Mouse (Mus musculus) liver, postnatal 0 days (tissue): ENCODE results near the gene Als2. TPM values are rescaled to one million over a fixed set of nuclear protein-coding genes. Genes with fewer than 3 reads are reported as not detected.

ENCODE experiments used
- ATAC-seq: fragments of 200-750 bp; cut with Nextera tagmentation; 2 replicates; pipeline ENCODE4 v1.8.0; 2017; ENCODE audit warnings: mild to moderate bottlenecking, moderate library complexity
- DNase-seq: peaks from one replicate; pipeline ENCODE4 v3.0.0-alpha.2; 2016
- H3K27ac ChIP-seq: fragments of 300-500 bp; sonication (generic); 2 replicates; pipeline ENCODE4 v1.5.1; 2014; ENCODE audit warnings: antibody characterized with exemption, moderate library complexity, mild to moderate bottlenecking, low read depth
- H3K27me3 ChIP-seq: fragments of 300-500 bp; sonication (generic); 2 replicates; pipeline ENCODE4 v1.6.1; 2014; ENCODE audit warnings: low read length, control low read depth, mixed read lengths; ENCODE audit not compliant: insufficient read depth
- H3K36me3 ChIP-seq: fragments of 300-500 bp; sonication (generic); replicated peaks from 2 replicates; pipeline ENCODE4 v1.6.1; 2014; ENCODE audit warnings: mild to moderate bottlenecking, control low read depth, low read length, moderate library complexity, mixed read lengths; ENCODE audit not compliant: insufficient read depth
- H3K4me1 ChIP-seq: fragments of 300-500 bp; sonication (generic); 2 replicates; pipeline ENCODE4 v1.6.1; 2014; ENCODE audit warnings: antibody characterized with exemption, mild to moderate bottlenecking, control low read depth; ENCODE audit not compliant: insufficient read depth
- H3K4me2 ChIP-seq: fragments of 300-500 bp; sonication (generic); 2 replicates; pipeline ENCODE4 v1.6.1; 2014; ENCODE audit warnings: low read depth, mild to moderate bottlenecking, low read length, moderate library complexity, mixed read lengths
- H3K4me3 ChIP-seq: fragments of 300-500 bp; sonication (generic); 2 replicates; pipeline ENCODE4 v1.5.1; 2014; ENCODE audit warnings: low read depth, low read length
- H3K9ac ChIP-seq: fragments of 300-500 bp; sonication (generic); replicated peaks from 2 replicates; pipeline ENCODE4 v1.6.1; 2014; ENCODE audit warnings: mild to moderate bottlenecking, moderate library complexity
- H3K9me3 ChIP-seq: fragments of 300-500 bp; sonication (generic); 2 replicates; pipeline ENCODE4 v1.6.1; 2016; ENCODE audit warnings: mild to moderate bottlenecking, control low read depth, low read length, mixed read lengths
- CTCF ChIP-seq: sonication (generic); IDR thresholded peaks from 2 replicates; pipeline ENCODE4 v1.5.1; 2016; ENCODE audit warnings: antibody characterized with exemption, low read depth
- EP300 ChIP-seq: IDR thresholded peaks from 2 replicates; pipeline ENCODE4 v1.6.1; 2016; ENCODE audit warnings: antibody characterized with exemption, low read depth, mild to moderate bottlenecking
- WGBS: fragments of 180-500 bp; shearing (Covaris S2); extraction: QIAGEN DNeasy Blood & Tissue Kit; methylation state at CpG from one replicate; pipeline ENCODE4 v1.1.7; 2014; ENCODE audit not compliant: insufficient replicate concordance; 5-methylcytosine and 5-hydroxymethylcytosine counted together
- polyA plus RNA-seq: library from polyadenylated mRNA; unstranded; fragments of >200 nt; fragmentation: Nextera tagmentation; extraction: Ambion mirVana; gene quantifications from 2 replicates; pipeline ENCODE4 v1.2.1, GENCODE M21; 2015

Gene Als2
- polyA plus RNA-seq, 1 experiment from 2014 or later = 5.8 TPM

DNA sequence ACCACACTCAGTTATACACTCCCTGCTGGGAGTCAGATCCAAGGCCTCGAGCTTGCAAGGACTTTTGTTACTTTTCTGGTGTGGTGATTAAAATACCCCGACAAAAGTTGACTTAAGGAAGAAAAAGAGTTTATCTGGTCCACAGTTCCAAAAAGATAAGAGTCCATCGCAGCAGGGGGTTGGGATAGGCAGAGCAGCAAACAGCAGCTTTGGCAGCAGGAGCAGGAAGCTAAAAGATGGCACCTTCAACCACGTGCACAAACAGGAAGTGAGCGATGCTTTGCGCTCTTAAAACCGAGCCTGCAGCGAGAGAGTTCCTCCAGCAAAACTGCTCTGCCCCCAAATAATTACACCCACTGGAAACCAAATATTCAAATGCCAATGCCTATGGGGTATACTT lies 31.9 kb upstream of the Als2 start:
- no peaks in the 10 kb centered on the region for H3K27me3 ChIP-seq
- H3K4me2 ChIP-seq = no peak overlapping the region
- no peak overlapping the region for H3K4me3 ChIP-seq
- DNase-seq (no peak), ATAC-seq (no peak)
- no peaks in the 10 kb centered on the region for H3K9me3 ChIP-seq
- H3K36me3 ChIP-seq = no peaks in the 10 kb centered on the region
- no peak overlapping the region for H3K27ac ChIP-seq
- no peak overlapping the region for H3K9ac ChIP-seq
- WGBS = 38% methylated on average over 8 of the region's 8 CpGs
- TF ChIP-seq CTCF (no peak), EP300 (no peak)
- no peaks in the 10 kb centered on the region for H3K4me1 ChIP-seq

GRCm38 (mm10) chr1:59257736-59258135 lies 20.7 kb upstream of the Als2 start:
- 73% methylated on average over 3 of the region's 3 CpGs for WGBS
- Histone ChIP-seq H3K9me3 (no peaks in the 10 kb centered on the region), H3K9ac (no peak overlapping the region), H3K36me3 (no peaks in the 10 kb centered on the region), H3K27ac (no peak overlapping the region), H3K4me3 (no peak overlapping the region), H3K4me2 (no peak overlapping the region), H3K27me3 (no peaks in the 10 kb centered on the region), H3K4me1 (no peaks in the 10 kb centered on the region)
- TF ChIP-seq EP300 (no peak), CTCF (no peak)
- ATAC-seq (no peak), DNase-seq (no peak)

DNA sequence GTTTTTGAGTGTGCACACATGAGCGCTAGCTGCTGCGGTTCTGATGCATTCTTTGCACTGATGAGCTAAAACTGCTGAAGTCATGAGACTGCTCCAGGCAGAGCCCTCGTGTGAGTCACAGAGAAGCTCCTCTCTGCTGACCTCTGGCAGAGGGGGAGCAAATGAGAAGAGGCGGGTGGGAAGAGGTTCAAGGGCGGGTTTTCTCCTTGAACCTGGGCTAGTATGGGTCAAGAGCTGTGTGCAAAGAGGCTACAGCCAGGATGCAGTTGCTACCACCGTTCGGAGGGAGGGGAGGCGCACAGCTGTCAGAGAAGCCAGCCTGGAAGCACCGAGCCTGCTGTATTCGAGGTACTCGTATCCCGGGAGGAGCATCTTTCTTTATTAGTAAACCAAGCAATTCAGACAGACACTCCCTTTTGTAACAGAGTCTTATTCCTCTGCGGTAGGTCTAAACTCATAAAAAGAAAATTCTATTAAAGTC lies 19.8 kb upstream of the Als2 start, which contains the start of gene Cdk15:
Gene Cdk15, plus strand, starts transcription at position 156 of the 481 bp plus-strand sequence.
- Histone ChIP-seq H3K4me1 (no peaks in the 10 kb centered on the region), H3K36me3 (no peaks in the 10 kb centered on the region), H3K9ac (no peak within 1 kb of the TSS), H3K27me3 (no peaks in the 10 kb centered on the region), H3K4me2 (no peak within 1 kb of the TSS), H3K9me3 (no peaks in the 10 kb centered on the region), H3K4me3 (no peak within 1 kb of the TSS), H3K27ac (no peak within 1 kb of the TSS)
- TF ChIP-seq EP300 (no peak), CTCF (no peak)
- ATAC-seq (no peak), DNase-seq (no peak)
- WGBS = 36% methylated on average over 13 of the region's 13 CpGs

DNA sequence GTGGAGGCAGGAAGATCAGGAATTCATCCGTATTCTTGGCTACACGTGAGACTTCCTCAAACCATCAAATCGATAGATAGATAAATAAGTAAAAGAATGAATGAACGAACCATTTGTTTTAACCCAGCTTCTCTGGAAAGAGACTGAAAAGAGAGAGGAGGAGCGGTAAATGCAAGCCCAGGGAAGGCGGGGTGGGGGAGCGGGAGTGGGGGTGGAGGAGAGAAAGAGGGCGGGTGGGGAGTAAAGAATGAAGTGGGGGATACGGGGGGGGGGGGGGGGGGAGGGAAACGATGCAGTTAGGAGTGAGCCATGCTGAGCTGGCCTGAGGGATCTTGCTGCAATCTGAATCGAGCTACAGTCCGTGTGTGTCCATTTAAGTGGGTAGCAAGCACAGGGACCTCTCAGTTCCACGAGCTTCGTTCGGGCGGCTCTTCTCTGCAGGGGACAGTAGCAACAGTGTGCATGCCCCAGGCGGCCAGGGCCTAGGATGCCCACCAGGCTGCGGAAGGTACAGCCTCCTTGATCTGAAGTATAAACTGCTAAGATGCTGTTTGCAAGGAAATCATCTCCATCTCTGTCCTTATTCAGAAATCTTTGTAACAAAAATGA lies 16.4 kb upstream of the Als2 start:
- Histone ChIP-seq H3K27ac (no peak overlapping the region), H3K36me3 (no peaks in the 10 kb centered on the region), H3K4me1 (no peaks in the 10 kb centered on the region), H3K9ac (no peak overlapping the region), H3K4me2 (peak overlapping the region; percentile 62), H3K4me3 (0 out of 2 replicates have a peak overlapping the region, but pooled peaks have one; percentile 27), H3K27me3 (no peaks in the 10 kb centered on the region), H3K9me3 (no peaks in the 10 kb centered on the region)
- no peak for TF ChIP-seq CTCF
- no peak for TF ChIP-seq EP300
- ATAC-seq = no peak
- WGBS = 14% methylated on average over 16 of the region's 18 CpGs
- no peak for DNase-seq

DNA sequence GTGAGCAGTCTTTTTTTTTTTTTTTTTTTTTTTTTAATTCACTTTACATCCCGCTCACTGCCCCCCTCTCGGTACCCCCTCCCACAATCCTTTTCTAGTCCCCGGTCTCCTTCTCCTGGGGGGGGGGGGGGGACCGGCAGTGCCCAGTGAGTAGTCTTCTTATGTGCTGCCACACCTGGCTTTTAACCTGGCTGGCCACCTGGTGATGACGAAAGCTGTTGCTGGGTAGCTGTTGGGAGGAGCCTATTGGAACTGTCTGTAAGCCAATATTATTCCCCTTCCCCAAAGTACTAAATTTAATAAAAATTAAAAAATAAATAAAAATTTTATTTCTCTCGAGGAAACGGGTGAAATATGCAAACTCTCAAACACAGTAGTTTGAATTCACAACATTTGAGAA lies 15.7 kb upstream of the Als2 start:
- Histone ChIP-seq H3K9ac (no peak overlapping the region), H3K27ac (no peak overlapping the region), H3K4me1 (no peaks in the 10 kb centered on the region), H3K36me3 (no peaks in the 10 kb centered on the region), H3K4me3 (0 out of 2 replicates have a peak overlapping the region, but pooled peaks have one; percentile 27), H3K27me3 (no peaks in the 10 kb centered on the region), H3K4me2 (peak overlapping the region; percentile 62), H3K9me3 (no peaks in the 10 kb centered on the region)
- no peak for TF ChIP-seq CTCF
- TF ChIP-seq EP300 = no peak
- ATAC-seq (no peak), DNase-seq (peak; percentile 58)
- WGBS = 19% methylated on average over 7 of the region's 7 CpGs

GRCm38 (mm10) chr1:59247602-59248001 lies 10.6 kb upstream of the Als2 start:
- DNase-seq = peak; percentile 37
- H3K27me3 ChIP-seq = no peaks in the 10 kb centered on the region
- 5% methylated on average over 9 of the region's 9 CpGs for WGBS
- no peaks in the 10 kb centered on the region for H3K9me3 ChIP-seq
- H3K4me1 ChIP-seq = no peaks in the 10 kb centered on the region
- no peak overlapping the region for H3K4me2 ChIP-seq
- no peak overlapping the region for H3K4me3 ChIP-seq
- H3K27ac ChIP-seq = no peak overlapping the region
- no peak overlapping the region for H3K9ac ChIP-seq
- no peaks in the 10 kb centered on the region for H3K36me3 ChIP-seq
- TF ChIP-seq EP300 (no peak), CTCF (peak; percentile 76)
- ATAC-seq = no peak
